Mouse (Mus musculus) embryonic facial prominence, embryonic 14.5 days (tissue): ENCODE measurements at regions not wholly inside any gene's neighbourhood (a gene's known extent, or its start where the extent isn't known, plus 50 kb on each side); places are given as distances from the start of the nearest gene placed in this dataset.

ENCODE experiments used
- ATAC-seq: fragments of 200-750 bp; cut with Nextera tagmentation; 2 replicates; pipeline ENCODE4 v1.8.0; 2017; ENCODE audit warnings: low read depth, moderate number of reproducible peaks, moderate TSS enrichment
- DNase-seq: peaks from one replicate; pipeline ENCODE4 v3.0.0-alpha.2; 2015; ENCODE audit warnings: low spot score
- H3K27ac ChIP-seq: fragments of 300-500 bp; sonication (generic); replicated peaks from 2 replicates; pipeline ENCODE4 v1.5.1; 2014; ENCODE audit warnings: low read depth, mild to moderate bottlenecking, low read length, moderate library complexity
- H3K27me3 ChIP-seq: fragments of 300-500 bp; sonication (generic); replicated peaks from 2 replicates; pipeline ENCODE4 v1.6.1; 2014; ENCODE audit warnings: low read length; ENCODE audit not compliant: control insufficient read depth, insufficient read depth
- H3K36me3 ChIP-seq: fragments of 300-500 bp; sonication (generic); 2 replicates; pipeline ENCODE4 v1.6.1; 2014; ENCODE audit warnings: low read length, mixed read lengths; ENCODE audit not compliant: control insufficient read depth, insufficient read depth
- H3K4me1 ChIP-seq: fragments of 300-500 bp; sonication (generic); 2 replicates; pipeline ENCODE4 v1.6.1; 2014; ENCODE audit warnings: antibody characterized with exemption, low read length; ENCODE audit not compliant: control insufficient read depth, insufficient read depth
- H3K4me2 ChIP-seq: fragments of 300-500 bp; sonication (generic); 2 replicates; pipeline ENCODE4 v1.6.1; 2014; ENCODE audit warnings: low read depth, mild to moderate bottlenecking, low read length, moderate library complexity, mixed read lengths
- H3K4me3 ChIP-seq: fragments of 300-500 bp; sonication (generic); 2 replicates; pipeline ENCODE4 v1.5.1; 2014; ENCODE audit warnings: low read depth, mild to moderate bottlenecking, low read length
- H3K9ac ChIP-seq: fragments of 300-500 bp; sonication (generic); 2 replicates; pipeline ENCODE4 v1.6.1; 2014; ENCODE audit warnings: low read depth, mild to moderate bottlenecking, low read length, moderate library complexity, mixed read lengths
- H3K9me3 ChIP-seq: fragments of 300-500 bp; sonication (generic); 2 replicates; pipeline ENCODE4 v1.6.1; 2016; ENCODE audit warnings: low read length; ENCODE audit not compliant: control insufficient read depth
- WGBS: fragments of 180-500 bp; shearing (Covaris S2); extraction: QIAGEN DNeasy Blood & Tissue Kit; methylation state at CpG from one replicate; pipeline ENCODE4 v1.1.7; 2014; 5-methylcytosine and 5-hydroxymethylcytosine counted together

DNA sequence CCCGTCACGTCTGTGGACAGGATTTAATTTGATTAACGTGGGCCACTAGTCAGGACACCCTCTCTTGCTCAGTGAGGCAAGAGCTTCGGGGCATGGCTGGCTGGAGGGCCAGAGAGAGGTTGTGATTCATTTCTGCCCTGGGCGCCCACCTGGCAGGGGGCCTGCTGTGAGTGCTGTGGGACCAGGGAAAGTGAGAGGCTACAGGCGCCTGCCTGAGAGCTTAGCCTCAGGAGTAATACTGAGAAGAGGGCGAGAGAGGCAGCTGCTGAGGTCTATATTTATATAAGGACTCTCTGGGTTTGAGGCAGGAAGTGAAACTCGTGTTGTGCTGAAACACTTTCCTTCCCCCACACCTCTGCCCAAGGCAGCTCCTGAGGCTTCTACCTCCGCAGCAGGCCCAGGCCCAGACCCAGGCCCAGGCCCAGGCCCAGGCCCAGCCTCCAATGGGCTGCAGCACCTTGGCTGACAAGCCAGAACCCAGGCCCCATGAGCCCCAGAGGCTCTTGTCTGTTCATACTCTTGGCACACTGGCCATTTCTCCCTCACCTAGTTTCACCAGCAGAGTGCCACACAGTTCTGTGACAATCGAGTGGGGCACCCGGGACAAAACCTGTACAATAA lies 176.9 kb upstream of the Bcl6 start:
- peak overlapping the region; percentile 27; the same call in 1 of the 2 replicates for H3K9ac ChIP-seq

DNA sequence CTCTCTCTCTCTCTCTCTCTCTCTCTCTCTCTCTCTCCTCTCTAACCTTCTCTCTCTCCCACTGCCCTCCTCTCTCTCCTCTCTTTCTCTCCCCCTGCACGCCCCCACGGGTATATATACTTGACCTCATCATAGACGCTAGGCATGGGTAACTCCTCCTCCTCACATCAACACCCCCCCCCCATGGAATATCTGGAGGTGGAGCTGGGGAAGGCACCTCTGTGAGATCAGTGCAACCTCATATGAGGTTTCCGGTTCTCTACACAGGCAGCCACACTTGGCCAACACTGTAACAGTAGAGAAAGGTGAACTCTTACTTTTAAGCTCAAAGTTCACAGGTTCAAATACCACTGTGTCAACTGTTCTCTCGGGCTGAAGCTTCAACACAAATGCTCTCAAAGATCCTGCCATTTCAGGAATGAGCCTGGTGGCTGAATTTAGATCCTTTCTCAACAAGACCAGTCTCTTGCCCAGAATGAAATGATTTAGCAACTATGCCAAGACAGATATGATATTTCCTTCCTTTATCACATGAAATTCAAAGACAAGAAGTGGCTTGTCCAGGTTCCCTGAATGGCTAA lies 172.1 kb upstream of the Bcl6 start:
- Histone ChIP-seq H3K4me3 (no peak overlapping the region), H3K27me3 (no peaks in the 10 kb centered on the region), H3K4me1 (no peaks in the 10 kb centered on the region), H3K9me3 (no peaks in the 10 kb centered on the region), H3K27ac (no peak overlapping the region), H3K9ac (no peak overlapping the region), H3K4me2 (no peak overlapping the region), H3K36me3 (no peaks in the 10 kb centered on the region)
- no peak for DNase-seq
- ATAC-seq, result no peak
- WGBS, result 75% methylated on average over 5 of the region's 5 CpGs

More for the DNA sequence above, 176.9 kb upstream of the Bcl6 start:
- Histone ChIP-seq H3K4me1 (no peaks in the 10 kb centered on the region), H3K27ac (peak overlapping the region; percentile 40; the same call in 1 of the 2 replicates), H3K4me3 (no peak overlapping the region), H3K36me3 (no peaks in the 10 kb centered on the region), H3K27me3 (no peaks in the 10 kb centered on the region), H3K9me3 (no peaks in the 10 kb centered on the region), H3K4me2 (no peak overlapping the region)
- DNase-seq (peak; percentile 38), ATAC-seq (0 out of 2 replicates have a peak, but pooled peaks have one; percentile 30)
- 55% methylated on average over 10 of the region's 11 CpGs for WGBS

DNA sequence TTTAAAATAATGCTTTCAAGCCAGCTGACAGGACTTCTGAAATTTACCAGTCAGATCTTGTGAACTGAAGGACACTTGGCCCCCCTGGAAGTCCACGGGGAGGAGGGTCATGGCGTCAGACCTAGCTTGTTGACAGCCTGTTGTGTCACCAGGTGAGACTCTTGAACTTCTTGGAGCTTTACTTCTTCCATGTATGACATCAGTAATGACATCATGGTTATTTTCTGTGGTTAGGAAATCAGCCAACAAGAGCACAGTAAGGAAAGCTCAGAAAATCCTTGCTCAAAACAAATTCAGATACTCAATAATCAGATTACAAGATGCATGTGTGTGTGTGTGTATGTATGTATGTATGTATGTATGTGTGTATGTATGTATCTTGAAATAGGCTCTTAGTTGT lies 170.7 kb upstream of the Bcl6 start:
- no peak for DNase-seq
- no peak for ATAC-seq
- WGBS, result 78% methylated on average over 2 of the region's 2 CpGs
- Histone ChIP-seq H3K9me3 (no peaks in the 10 kb centered on the region), H3K27ac (no peak overlapping the region), H3K4me1 (no peaks in the 10 kb centered on the region; the same call in 1 of the 2 replicates), H3K4me2 (no peak overlapping the region), H3K9ac (no peak overlapping the region), H3K27me3 (no peaks in the 10 kb centered on the region), H3K36me3 (no peaks in the 10 kb centered on the region), H3K4me3 (no peak overlapping the region)

DNA sequence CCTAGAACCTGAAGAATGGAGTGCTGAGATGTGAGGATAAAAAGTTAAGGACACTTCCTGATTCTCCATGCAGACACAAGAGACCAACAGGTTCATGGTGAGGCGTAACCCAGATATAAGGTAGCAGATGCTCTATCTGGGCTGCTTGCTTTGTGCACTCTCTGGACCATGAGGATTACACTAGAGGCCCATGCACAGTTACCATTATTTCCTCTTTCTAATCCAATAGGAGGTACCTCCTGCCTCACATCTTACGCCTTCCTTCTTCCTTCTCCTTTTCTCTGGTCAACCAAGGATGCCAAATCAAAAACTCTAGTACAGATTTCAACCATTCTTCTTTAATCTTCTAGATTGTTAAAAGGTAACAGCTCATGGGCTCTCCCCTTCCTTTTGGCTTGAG lies 169.1 kb upstream of the Bcl6 start:
- DNase-seq (no peak), ATAC-seq (no peak)
- H3K4me1 ChIP-seq, result no peaks in the 10 kb centered on the region; the same call in 1 of the 2 replicates
- 94% methylated on average over 2 of the region's 2 CpGs for WGBS
- H3K27me3 ChIP-seq, result no peaks in the 10 kb centered on the region
- H3K4me3 ChIP-seq, result no peak overlapping the region
- no peak overlapping the region for H3K9ac ChIP-seq
- no peaks in the 10 kb centered on the region for H3K36me3 ChIP-seq
- H3K4me2 ChIP-seq, result no peak overlapping the region
- H3K27ac ChIP-seq, result no peak overlapping the region
- H3K9me3 ChIP-seq, result no peaks in the 10 kb centered on the region

DNA sequence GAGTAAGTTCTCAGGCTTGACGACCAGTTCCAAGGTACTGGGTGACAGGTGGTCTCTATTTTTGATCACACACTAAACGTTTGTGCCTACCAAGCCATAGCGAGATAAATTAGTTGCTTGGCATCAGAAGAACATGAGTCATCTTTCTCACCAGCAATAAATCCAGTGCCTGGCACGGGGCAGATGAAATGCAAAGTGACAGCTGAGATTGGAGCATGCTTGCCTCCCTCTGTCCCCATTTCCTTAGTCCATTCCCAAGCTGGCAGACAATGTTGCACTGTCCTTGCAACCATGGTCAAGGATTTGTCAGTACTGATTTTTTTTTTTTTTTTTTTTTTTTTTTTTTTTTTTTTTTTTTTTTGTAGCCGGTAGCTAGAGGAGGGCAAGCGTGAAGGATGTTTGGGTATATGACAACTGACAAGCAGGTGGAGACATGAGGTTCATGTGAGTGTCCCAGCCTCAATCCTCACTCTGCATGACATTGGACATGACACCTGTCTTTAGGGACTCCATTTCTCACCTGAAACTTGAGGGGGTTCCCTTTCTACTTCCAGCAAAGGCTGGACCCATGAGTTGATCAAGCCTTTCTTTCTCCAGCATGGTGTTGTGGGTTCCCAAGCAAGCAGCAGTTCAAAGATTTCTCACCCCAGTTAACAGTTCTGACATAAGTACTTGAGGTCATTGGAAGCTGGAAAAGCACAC lies 168.2 kb upstream of the Bcl6 start:
- H3K4me3 ChIP-seq, result no peak overlapping the region
- no peaks in the 10 kb centered on the region; the same call in 1 of the 2 replicates for H3K4me1 ChIP-seq
- H3K27me3 ChIP-seq, result no peaks in the 10 kb centered on the region
- no peaks in the 10 kb centered on the region for H3K9me3 ChIP-seq
- H3K4me2 ChIP-seq, result no peak overlapping the region
- H3K9ac ChIP-seq, result no peak overlapping the region
- no peak overlapping the region for H3K27ac ChIP-seq
- no peak for DNase-seq
- no peaks in the 10 kb centered on the region for H3K36me3 ChIP-seq
- ATAC-seq, result no peak
- WGBS, result 75% methylated on average over 6 of the region's 6 CpGs

DNA sequence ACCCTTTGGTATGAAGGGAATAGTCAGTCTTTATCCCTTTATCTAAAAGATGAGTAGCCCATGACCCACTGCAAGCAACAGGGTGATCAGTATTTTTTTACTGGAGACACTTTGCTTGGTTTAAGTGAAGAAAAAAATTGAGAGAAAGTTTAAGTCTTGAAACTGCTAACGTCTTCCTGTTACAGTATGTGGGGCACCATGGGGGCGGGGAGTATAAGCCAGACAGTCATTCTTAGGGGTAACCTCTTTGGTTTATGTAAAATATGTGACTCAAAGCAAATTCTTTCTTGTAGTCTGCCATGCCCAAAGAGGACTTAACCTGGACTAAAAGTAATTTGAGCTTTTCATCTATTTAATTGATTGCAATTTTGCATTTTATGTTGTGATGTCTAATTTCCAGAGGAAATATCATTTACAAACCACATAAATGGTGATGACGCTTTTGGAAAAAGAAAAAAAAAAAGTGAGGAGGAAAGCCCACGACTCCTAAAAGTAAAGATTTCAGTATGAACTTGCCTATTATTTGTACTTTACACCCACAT lies 166.2 kb upstream of the Bcl6 start:
- 49% methylated on average over 4 of the region's 4 CpGs for WGBS
- H3K9me3 ChIP-seq, result no peaks in the 10 kb centered on the region
- H3K4me2 ChIP-seq, result no peak overlapping the region
- H3K36me3 ChIP-seq, result no peaks in the 10 kb centered on the region
- H3K4me3 ChIP-seq, result no peak overlapping the region
- no peak overlapping the region for H3K27ac ChIP-seq
- DNase-seq (no peak), ATAC-seq (no peak)
- H3K4me1 ChIP-seq, result no peaks in the 10 kb centered on the region; the same call in 1 of the 2 replicates
- no peak overlapping the region for H3K9ac ChIP-seq
- H3K27me3 ChIP-seq, result no peaks in the 10 kb centered on the region

DNA sequence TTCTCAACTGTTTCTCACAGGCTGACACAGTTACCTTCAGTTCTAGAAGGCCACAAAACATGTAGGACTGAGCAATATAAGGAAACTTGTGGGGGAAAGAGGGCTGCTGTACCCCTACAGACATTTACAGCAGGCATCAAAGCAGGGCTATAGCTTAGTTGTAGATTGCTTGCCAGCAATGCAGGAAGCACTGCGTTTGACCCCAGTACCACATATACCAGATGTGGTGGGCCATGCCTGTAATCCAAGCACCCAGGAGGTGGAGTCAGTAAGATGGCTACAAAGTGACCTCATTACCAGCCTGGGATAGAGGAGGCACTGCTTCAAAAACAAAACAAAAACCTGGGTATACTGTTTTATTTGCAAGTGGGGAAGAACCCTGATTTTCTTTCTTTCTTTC lies 165.3 kb upstream of the Bcl6 start:
- no peaks in the 10 kb centered on the region for H3K36me3 ChIP-seq
- H3K4me2 ChIP-seq, result no peak overlapping the region
- H3K4me3 ChIP-seq, result no peak overlapping the region
- no peaks in the 10 kb centered on the region for H3K9me3 ChIP-seq
- H3K27me3 ChIP-seq, result no peaks in the 10 kb centered on the region
- peak; percentile 68 for DNase-seq
- no peak overlapping the region for H3K27ac ChIP-seq
- WGBS, result 17% methylated on average over 1 of the region's 1 CpGs
- no peak overlapping the region for H3K9ac ChIP-seq
- H3K4me1 ChIP-seq, result no peaks in the 10 kb centered on the region; the same call in 1 of the 2 replicates
- ATAC-seq, result peak; percentile 41; the same call in 1 of the 2 replicates

DNA sequence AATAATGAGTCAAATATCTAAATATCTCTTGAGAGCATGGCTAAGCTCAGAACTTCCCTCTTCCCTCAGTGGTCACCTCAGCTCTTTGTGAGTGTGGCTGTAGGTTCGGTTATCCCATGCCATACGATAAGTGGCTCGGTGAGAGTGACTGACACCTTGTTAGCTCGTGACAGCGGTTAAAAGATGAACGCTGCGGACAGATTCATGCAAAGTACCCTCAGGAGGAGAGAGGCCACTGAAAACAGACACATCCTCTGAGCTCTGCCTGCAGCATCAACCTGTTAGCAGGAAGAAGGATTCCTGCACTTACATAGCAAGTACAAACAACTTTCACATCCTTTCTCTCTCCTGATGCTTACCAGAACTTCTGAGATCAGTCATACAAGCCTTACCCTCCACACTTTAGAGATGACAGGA lies 163.2 kb upstream of the Bcl6 start:
- Histone ChIP-seq H3K4me1 (no peaks in the 10 kb centered on the region; the same call in 1 of the 2 replicates), H3K9me3 (no peaks in the 10 kb centered on the region), H3K27ac (no peak overlapping the region), H3K9ac (no peak overlapping the region), H3K27me3 (no peaks in the 10 kb centered on the region), H3K36me3 (no peaks in the 10 kb centered on the region), H3K4me3 (no peak overlapping the region), H3K4me2 (no peak overlapping the region)
- WGBS, result 71% methylated on average over 7 of the region's 7 CpGs
- DNase-seq (no peak), ATAC-seq (no peak)
